Mouse (Mus musculus) adrenal gland, adult 18-20 months (tissue): ENCODE data around the gene Aldh16a1. TPM values are rescaled to one million over a fixed set of nuclear protein-coding genes. Genes with fewer than 3 reads are reported as not detected.

ENCODE experiments used
- DNase-seq, 2 experiments: peaks; one replicate each; pipeline ENCODE4 v3.0.0; 2021 to 2022; ENCODE audit warnings: low spot score in 2 of 2
- long read RNA-seq, 2 experiments: library from polyadenylated mRNA; stranded (forward); transcript quantifications; one replicate each; pipeline ENCODE4 v2.0.0; 2021
- total RNA-seq, 2 experiments: library from RNA; stranded (reverse); gene quantifications; 1 replicate in 1 of 2; 2 replicates in 1 of 2; pipeline ENCODE4 v1.2.3; 2021

Gene Aldh16a1
- 10 to 100 TPM; 58.4 to 68.5 TPM for total RNA-seq
- long read RNA-seq, experiment 1, transcript Aldh16a1-206 (17 exons, 3,537 nt), result major isoform, 43 of 54 reads
- long read RNA-seq, experiment 1, partial matches to known transcripts, result 7 of 54 reads
- long read RNA-seq, experiment 1, other reads (novel, unspliced or antisense), result 4 of 54 reads
- long read RNA-seq, experiment 2, transcript Aldh16a1-206 (17 exons, 3,537 nt), result major isoform, 151 of 185 reads
- long read RNA-seq, experiment 2, partial matches to known transcripts, result 20 of 185 reads
- long read RNA-seq, experiment 2, other reads (novel, unspliced or antisense), result 14 of 185 reads

GRCm38 (mm10) chr7:45154096-45154992 is at the start of gene Aldh16a1, which contains the start of gene Pih1d1:
TSS of gene Aldh16a1 (minus strand) at chr7:45154584.
TSS of gene Pih1d1 (plus strand) at chr7:45154303.
- DNase-seq, result peak; percentile 95 to 96

- DNase-seq, result no peak
Measured at GRCm38 (mm10) chr7:45202654-45203053, 48.3 kb upstream of the Aldh16a1 start.

- DNase-seq, result no peak
Measured at GRCm38 (mm10) chr7:45198961-45199360, 44.6 kb upstream of the Aldh16a1 start.

GRCm38 (mm10) chr7:45198435-45198834 is 44.1 kb upstream of the Aldh16a1 start:
- DNase-seq, result peak; percentile 59 to 64

- no peak for DNase-seq
Measured at GRCm38 (mm10) chr7:45196994-45197393, 42.6 kb upstream of the Aldh16a1 start.

- DNase-seq, result no peak
Measured at GRCm38 (mm10) chr7:45196176-45196535, 41.8 kb upstream of the Aldh16a1 start.

- DNase-seq, result no peak
Measured at GRCm38 (mm10) chr7:45195341-45196175, 41.2 kb upstream of the Aldh16a1 start.

- DNase-seq, result no peak
Measured at GRCm38 (mm10) chr7:45193871-45194785, 39.7 kb upstream of the Aldh16a1 start.

- no peak for DNase-seq
Measured at GRCm38 (mm10) chr7:45193406-45193805, 39.0 kb upstream of the Aldh16a1 start.

GRCm38 (mm10) chr7:45192585-45193310 is 38.4 kb upstream of the Aldh16a1 start:
- DNase-seq, result no peak

- DNase-seq, result no peak
Measured at GRCm38 (mm10) chr7:45191803-45192363, 37.5 kb upstream of the Aldh16a1 start.

GRCm38 (mm10) chr7:45191161-45191560 is 36.8 kb upstream of the Aldh16a1 start:
- DNase-seq, result no peak

GRCm38 (mm10) chr7:45190186-45190585 is 35.8 kb upstream of the Aldh16a1 start:
- no peak for DNase-seq

- no peak for DNase-seq
Measured at GRCm38 (mm10) chr7:45189600-45189999, 35.2 kb upstream of the Aldh16a1 start.

GRCm38 (mm10) chr7:45185921-45186320 is 31.5 kb upstream of the Aldh16a1 start:
- no peak for DNase-seq

- DNase-seq, result no peak
Measured at GRCm38 (mm10) chr7:45183672-45184071, 29.3 kb upstream of the Aldh16a1 start.

- DNase-seq, result no peak
Measured at GRCm38 (mm10) chr7:45182606-45183005, 28.2 kb upstream of the Aldh16a1 start.

- DNase-seq, result peak; percentile 76 to 79
Measured at GRCm38 (mm10) chr7:45182199-45182601, 27.8 kb upstream of the Aldh16a1 start.

GRCm38 (mm10) chr7:45181540-45181939 is 27.2 kb upstream of the Aldh16a1 start:
- no peak for DNase-seq
